Mouse (Mus musculus) erythroblast, embryonic 14.5 days (primary cell): ENCODE measurements around the gene Ptchd4. TPM values are rescaled to one million over a fixed set of nuclear protein-coding genes. Genes with fewer than 3 reads are reported as not detected.

Experiments used
- H3K27me3 ChIP-seq: 2 replicates; pipeline ENCODE4 v1.6.1; 2012; ENCODE audit warnings: inconsistent platforms; ENCODE audit not compliant: control insufficient read depth
- H3K36me3 ChIP-seq: 2 replicates; pipeline ENCODE4 v1.6.1; 2012; ENCODE audit warnings: mild to moderate bottlenecking, inconsistent platforms; ENCODE audit not compliant: control insufficient read depth
- H3K4me1 ChIP-seq: 2 replicates; pipeline ENCODE4 v1.6.1; 2012; ENCODE audit warnings: inconsistent platforms; ENCODE audit not compliant: control insufficient read depth
- H3K4me3 ChIP-seq: replicated peaks from 2 replicates; pipeline ENCODE3; 2012; ENCODE audit warnings: moderate library complexity, mild to moderate bottlenecking, inconsistent platforms
- H3K9me3 ChIP-seq: 2 replicates; pipeline ENCODE4 v1.6.1; 2012; ENCODE audit warnings: low read length, inconsistent platforms, mixed read lengths; ENCODE audit not compliant: control insufficient read depth
- GATA1 ChIP-seq: IDR thresholded peaks from 2 replicates; pipeline ENCODE4 v1.6.1; 2012; ENCODE audit warnings: low read length, inconsistent platforms, mixed read lengths
- TAL1 ChIP-seq: IDR thresholded peaks from 3 replicates; pipeline ENCODE4 v1.6.1; 2012; ENCODE audit warnings: low read length, inconsistent platforms, mixed read lengths
- polyA plus RNA-seq: library from polyadenylated mRNA; stranded (reverse); fragments of >175 nt; gene quantifications from 2 replicates; pipeline ENCODE4 v1.2.3, GENCODE M21; 2012

Gene Ptchd4
- polyA plus RNA-seq, 1 experiment = not detected

GRCm38 (mm10) chr17:42304262-42304661 is 11.5 kb upstream of the Ptchd4 start:
- Histone ChIP-seq H3K27me3 (no peaks in the 10 kb centered on the region), H3K4me3 (no peak overlapping the region)

DNA sequence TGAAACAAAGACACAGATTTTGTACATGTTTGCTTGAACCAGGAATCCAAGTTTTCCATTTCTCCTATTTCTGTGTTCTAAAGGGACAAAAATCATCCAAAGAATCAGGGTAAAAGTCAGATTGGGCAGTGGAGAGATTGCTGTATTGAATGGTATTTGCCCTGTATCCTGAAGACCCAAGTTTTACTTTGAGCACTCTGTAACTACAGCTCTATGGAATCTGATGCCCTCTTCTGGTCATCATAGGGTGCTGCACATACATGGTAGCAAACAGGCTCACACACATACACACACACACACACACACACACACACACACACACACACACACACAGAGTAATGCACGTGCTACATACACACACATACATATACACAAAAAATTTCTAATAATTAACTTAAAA is 8.7 kb upstream of the Ptchd4 start:
- no peaks in the 10 kb centered on the region for H3K9me3 ChIP-seq
- no peaks in the 10 kb centered on the region for H3K4me1 ChIP-seq
- no peak for TF ChIP-seq GATA1
- no peak for TF ChIP-seq TAL1
- no peaks in the 10 kb centered on the region for H3K36me3 ChIP-seq
- no peak overlapping the region for H3K4me3 ChIP-seq
- no peaks in the 10 kb centered on the region for H3K27me3 ChIP-seq

More at GRCm38 (mm10) chr17:42304262-42304661, 11.5 kb upstream of the Ptchd4 start:
- Histone ChIP-seq H3K36me3 (no peaks in the 10 kb centered on the region), H3K9me3 (no peaks in the 10 kb centered on the region), H3K4me1 (no peaks in the 10 kb centered on the region)
- no peak for TF ChIP-seq GATA1
- no peak for TF ChIP-seq TAL1

GRCm38 (mm10) chr17:42310136-42310535 is 5.6 kb upstream of the Ptchd4 start:
- Histone ChIP-seq H3K36me3 (no peaks in the 10 kb centered on the region), H3K9me3 (no peaks in the 10 kb centered on the region), H3K4me1 (no peaks in the 10 kb centered on the region), H3K4me3 (no peak overlapping the region), H3K27me3 (no peaks in the 10 kb centered on the region)
- TF ChIP-seq GATA1 (no peak), TAL1 (no peak)

DNA sequence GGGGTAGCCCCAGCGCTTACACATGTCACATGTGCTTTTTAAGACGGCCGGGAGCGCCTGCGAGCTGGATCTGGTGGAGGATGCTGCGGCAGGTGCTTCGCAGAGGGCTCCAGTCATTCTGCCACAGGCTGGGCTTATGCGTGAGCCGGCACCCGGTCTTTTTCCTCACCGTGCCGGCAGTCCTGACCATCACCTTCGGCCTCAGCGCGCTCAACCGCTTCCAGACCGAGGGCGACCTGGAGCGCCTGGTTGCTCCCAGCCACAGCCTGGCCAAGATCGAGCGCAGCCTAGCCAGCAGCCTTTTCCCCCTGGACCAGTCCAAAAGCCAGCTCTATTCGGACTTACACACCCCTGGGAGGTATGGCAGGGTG is 850 bp downstream of the Ptchd4 start:
- H3K9me3 ChIP-seq = no peaks in the 10 kb centered on the region; the same call in 1 of the 2 replicates
- no peaks in the 10 kb centered on the region for H3K4me1 ChIP-seq
- no peak overlapping the region for H3K4me3 ChIP-seq
- no peak for TF ChIP-seq GATA1
- no peak for TF ChIP-seq TAL1
- H3K27me3 ChIP-seq = peaks cover 14% of the 10 kb centered on the region
- no peaks in the 10 kb centered on the region for H3K36me3 ChIP-seq

- TF ChIP-seq TAL1 (no peak), GATA1 (no peak)
- Histone ChIP-seq H3K27me3 (no peaks in the 10 kb centered on the region), H3K4me3 (no peak overlapping the region), H3K36me3 (no peaks in the 10 kb centered on the region), H3K9me3 (no peaks in the 10 kb centered on the region), H3K4me1 (no peaks in the 10 kb centered on the region)
These were observed 20.0 kb downstream of the Ptchd4 start for GRCm38 (mm10) chr17:42335787-42336186.

GRCm38 (mm10) chr17:42336571-42336970 is 20.8 kb downstream of the Ptchd4 start:
- TF ChIP-seq TAL1 = no peak
- no peak for TF ChIP-seq GATA1
- no peaks in the 10 kb centered on the region for H3K9me3 ChIP-seq
- no peak overlapping the region for H3K4me3 ChIP-seq
- H3K27me3 ChIP-seq = no peaks in the 10 kb centered on the region
- H3K36me3 ChIP-seq = no peaks in the 10 kb centered on the region
- H3K4me1 ChIP-seq = no peaks in the 10 kb centered on the region

GRCm38 (mm10) chr17:42346027-42346426 is 30.3 kb downstream of the Ptchd4 start:
- Histone ChIP-seq H3K36me3 (no peaks in the 10 kb centered on the region), H3K4me1 (no peaks in the 10 kb centered on the region), H3K9me3 (no peaks in the 10 kb centered on the region; the same call in 1 of the 2 replicates), H3K4me3 (no peak overlapping the region), H3K27me3 (no peaks in the 10 kb centered on the region)
- no peak for TF ChIP-seq GATA1
- TF ChIP-seq TAL1 = no peak

GRCm38 (mm10) chr17:42358481-42358880 is 42.7 kb downstream of the Ptchd4 start:
- no peak for TF ChIP-seq TAL1
- TF ChIP-seq GATA1 = no peak
- Histone ChIP-seq H3K9me3 (no peaks in the 10 kb centered on the region), H3K4me3 (no peak overlapping the region)

GRCm38 (mm10) chr17:42363085-42363710 is 47.5 kb downstream of the Ptchd4 start:
- H3K9me3 ChIP-seq = no peaks in the 10 kb centered on the region

More at GRCm38 (mm10) chr17:42358481-42358880, 42.7 kb downstream of the Ptchd4 start:
- Histone ChIP-seq H3K4me1 (no peaks in the 10 kb centered on the region), H3K27me3 (no peaks in the 10 kb centered on the region), H3K36me3 (no peaks in the 10 kb centered on the region)

GRCm38 (mm10) chr17:42364716-42365115 is 49.0 kb downstream of the Ptchd4 start:
- Histone ChIP-seq H3K27me3 (no peaks in the 10 kb centered on the region), H3K4me1 (no peaks in the 10 kb centered on the region), H3K4me3 (no peak overlapping the region), H3K36me3 (no peaks in the 10 kb centered on the region), H3K9me3 (no peaks in the 10 kb centered on the region)
- TF ChIP-seq GATA1 (no peak), TAL1 (no peak)

More at GRCm38 (mm10) chr17:42363085-42363710, 47.5 kb downstream of the Ptchd4 start:
- no peaks in the 10 kb centered on the region for H3K36me3 ChIP-seq
- no peak overlapping the region for H3K4me3 ChIP-seq
- H3K27me3 ChIP-seq = no peaks in the 10 kb centered on the region
- no peak for TF ChIP-seq TAL1
- TF ChIP-seq GATA1 = no peak
- no peaks in the 10 kb centered on the region for H3K4me1 ChIP-seq
